In the genomic region with DNA sequence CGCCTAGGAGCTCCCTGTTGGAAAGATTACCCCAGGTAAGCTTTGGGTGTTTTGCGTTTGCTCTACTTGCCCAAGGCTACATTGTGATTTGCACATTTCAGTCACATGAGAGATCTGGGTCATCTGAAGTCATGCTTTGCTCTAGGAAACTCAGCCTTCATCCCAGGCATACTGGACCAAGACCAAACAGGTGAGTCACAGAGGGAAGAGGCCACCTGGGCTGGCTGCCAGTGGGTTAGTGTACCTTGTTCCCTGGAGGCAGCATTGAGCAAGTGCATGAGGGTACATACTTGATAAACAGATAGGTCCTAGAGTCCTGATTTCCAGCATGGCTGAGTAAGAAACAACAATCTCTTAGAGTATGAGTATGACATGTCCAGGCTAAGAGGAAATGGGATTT, we compare ENCODE assay signal across 11 mouse cellular contexts.
DNase-seq lines count a peak whose midpoint lies in the region; ATAC-seq and TF ChIP-seq lines count a peak whose summit lies in the region.
"Had no signal": no experiment of that assay in that cellular context is flagged by ENCODE, and none has a peak within 500 bp of the region (broad histone marks: within the 10 kb centered on the region; RNA-seq: fewer than 3 reads in every experiment).

No protein-coding gene starts in this region.

- peak; percentile 43 to 57 for DNase-seq in urinary bladder, adult 18-20 months (ENCODE audit: low spot score in 2 of 2)
- DNase-seq in urinary bladder, postnatal 4 days (ENCODE audit: low spot score in 2 of 2), result no peak
- peak; percentile 54 for DNase-seq in cerebellum, adult 9-11 months
- DNase-seq in kidney, postnatal 25 days, result peak; percentile 76 to 86
- DNase-seq in stomach, postnatal 0 days (ENCODE audit: low spot score), result peak; percentile 88
- no peak for DNase-seq in forebrain, embryonic 14.5 days (ENCODE audit: low spot score)
- no peak for DNase-seq in layer of hippocampus, postnatal 10 days (ENCODE audit: low spot score in 2 of 2)
- DNase-seq: heart, adult 18-20 months; right cerebral cortex, adult 18-20 months had no signal

- no peak for TF ChIP-seq EP300 in stomach, postnatal 0 days (optimal IDR thresholded peaks at IDR 0.05)

- H3K27ac ChIP-seq in stomach, postnatal 0 days (replicated peaks), result no peak overlapping the region
- no peak overlapping the region for H3K27ac ChIP-seq in forebrain, embryonic 14.5 days (ENCODE audit: low read depth, low read length)
- H3K27ac ChIP-seq: hindbrain, embryonic 15.5 days had no signal

- peak; percentile 47 for TF ChIP-seq CTCF in stomach, postnatal 0 days (IDR thresholded peaks at IDR 0.05; ENCODE audit: low read depth)

- H3K9ac ChIP-seq in stomach, postnatal 0 days (ENCODE audit: low read length), result no peak overlapping the region
- H3K9ac ChIP-seq in forebrain, embryonic 14.5 days (ENCODE audit: low read length), result no peak overlapping the region
- H3K9ac ChIP-seq: hindbrain, embryonic 15.5 days had no signal

- peak; percentile 97 for ATAC-seq in stomach, postnatal 0 days (ENCODE audit: low FRiP score, low TSS enrichment)
- no peak for ATAC-seq in forebrain, embryonic 14.5 days
- ATAC-seq in frontal cortex, adult (ENCODE audit: low TSS enrichment), result no peak

- WGBS in stomach, postnatal 0 days, result 69% methylated on average over 2 of the region's 2 CpGs
- WGBS in forebrain, embryonic 14.5 days, result 90% methylated on average over 2 of the region's 2 CpGs

- H3K4me3 ChIP-seq in stomach, postnatal 0 days (ENCODE audit: low read depth, low read length), result no peak overlapping the region
- H3K4me3 ChIP-seq in forebrain, embryonic 14.5 days (ENCODE audit: low read depth, low read length), result no peak overlapping the region
- H3K4me3 ChIP-seq: hindbrain, embryonic 15.5 days had no signal

- H3K4me1 ChIP-seq in stomach, postnatal 0 days (replicated peaks; ENCODE audit: control insufficient read depth, insufficient read depth), result no peaks in the 10 kb centered on the region
- H3K4me1 ChIP-seq in forebrain, embryonic 14.5 days (ENCODE audit: control insufficient read depth, insufficient read depth, low read length), result no peaks in the 10 kb centered on the region
- H3K4me1 ChIP-seq: hindbrain, embryonic 15.5 days had no signal

- H3K4me2 ChIP-seq in stomach, postnatal 0 days (replicated peaks; ENCODE audit: low read depth), result no peak overlapping the region
- no peak overlapping the region for H3K4me2 ChIP-seq in forebrain, embryonic 14.5 days (ENCODE audit: low read length)
- H3K4me2 ChIP-seq: hindbrain, embryonic 15.5 days had no signal

- H3K27me3 ChIP-seq in stomach, postnatal 0 days (ENCODE audit: control insufficient read depth, insufficient read depth, low read length), result no peaks in the 10 kb centered on the region
- no peaks in the 10 kb centered on the region for H3K27me3 ChIP-seq in forebrain, embryonic 14.5 days (replicated peaks; ENCODE audit: control insufficient read depth, insufficient read depth, low read length)
- H3K27me3 ChIP-seq: hindbrain, embryonic 15.5 days had no signal

- H3K36me3 ChIP-seq in stomach, postnatal 0 days (ENCODE audit: control insufficient read depth, insufficient read depth, low read length), result no peaks in the 10 kb centered on the region
- H3K36me3 ChIP-seq in forebrain, embryonic 14.5 days (ENCODE audit: control insufficient read depth, insufficient read depth, low read length), result no peaks in the 10 kb centered on the region
- H3K36me3 ChIP-seq: hindbrain, embryonic 15.5 days had no signal

- no peaks in the 10 kb centered on the region for H3K9me3 ChIP-seq in stomach, postnatal 0 days (ENCODE audit: control insufficient read depth, low read length)
- H3K9me3 ChIP-seq in forebrain, embryonic 14.5 days (replicated peaks; ENCODE audit: control insufficient read depth, low read length), result no peaks in the 10 kb centered on the region
- H3K9me3 ChIP-seq: hindbrain, embryonic 15.5 days had no signal

Comparison
In these comparisons a context has a peak if more than half of its experiments do, and no peak if none do; other contexts are left out.
1. DNase-seq: peak in urinary bladder, adult 18-20 months (2 of 2), cerebellum, adult 9-11 months (single experiment), kidney, postnatal 25 days (2 of 2) and stomach, postnatal 0 days (single experiment); none in urinary bladder, postnatal 4 days (0 of 2), forebrain, embryonic 14.5 days (single experiment) and layer of hippocampus, postnatal 10 days (0 of 2).